12 mouse cellular contexts compared by ENCODE assay signal in the genomic region with DNA sequence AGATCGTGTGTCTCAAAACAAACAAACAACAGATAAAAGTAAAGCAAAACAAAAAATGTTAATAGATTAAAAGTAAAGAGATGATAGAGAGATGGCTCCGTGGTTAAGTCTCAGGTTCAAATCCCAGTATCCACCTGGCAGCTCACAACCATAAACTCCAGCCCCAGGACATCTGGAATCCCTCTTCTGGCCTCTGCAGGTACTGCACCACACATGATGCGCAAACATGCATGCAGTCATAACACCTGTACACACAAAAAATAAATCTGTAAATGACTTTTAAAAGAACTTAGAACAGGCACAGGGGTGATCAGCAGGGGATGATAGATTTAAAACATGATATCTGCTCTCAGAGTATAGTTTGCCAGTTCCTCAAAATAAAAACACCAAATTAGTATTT.
DNase-seq lines count a peak whose midpoint lies in the region; ATAC-seq and TF ChIP-seq lines count a peak whose summit lies in the region.
"Had no signal": no experiment of that assay in that cellular context is flagged by ENCODE, and none has a peak within 500 bp of the region (broad histone marks: within the 10 kb centered on the region; RNA-seq: fewer than 3 reads in every experiment).

No protein-coding gene starts in this region.

- no peak for ATAC-seq in forebrain, postnatal 0 days
- ATAC-seq in forebrain, embryonic 15.5 days (replicated peaks) = no peak
- ATAC-seq in erythroblast, adult 5-6 weeks (replicated peaks; ENCODE audit: low FRiP score, poor library complexity, severe bottlenecking) = no peak
- ATAC-seq in frontal cortex, adult (ENCODE audit: low TSS enrichment) = no peak

- DNase-seq in forebrain, postnatal 0 days = no peak
- no peak for DNase-seq in lung, adult 2 months
- DNase-seq in lung, postnatal 36 days = no peak
- DNase-seq in MEL (ENCODE audit: low read depth, low spot score) = no peak
- peak; percentile 3 to 18 for DNase-seq in natural killer cell, adult 2 months (ENCODE audit: low spot score in 2 of 2)
- DNase-seq: gastrocnemius, postnatal 10 days had no signal

- no peaks in the 10 kb centered on the region for H3K9me3 ChIP-seq in forebrain, postnatal 0 days (ENCODE audit: low read length)
- no peaks in the 10 kb centered on the region for H3K9me3 ChIP-seq in forebrain, embryonic 15.5 days
- H3K9me3 ChIP-seq in MEL (replicated peaks; ENCODE audit: insufficient read depth, low read length) = no peaks in the 10 kb centered on the region
- H3K9me3 ChIP-seq: limb, embryonic 13.5 days; megakaryocyte, embryonic 14.5 days; neural tube, embryonic 12.5 days had no signal

- peak; percentile 9 for TF ChIP-seq RAD21 in MEL (IDR thresholded peaks at IDR 0.05; ENCODE audit: low read depth, low read length)

- peak; percentile 16; the same call in 1 of the 2 replicates for TF ChIP-seq CTCF in forebrain, postnatal 0 days (IDR thresholded peaks at IDR 0.05; ENCODE audit: low read depth)
- peak; percentile 30 for TF ChIP-seq CTCF in lung, adult 2 months (IDR thresholded peaks at IDR 0.05; ENCODE audit: insufficient read depth, low read length)
- peak; percentile 35 to 48 (median 35) for TF ChIP-seq CTCF in MEL (IDR thresholded peaks at IDR 0.05 in 2 of 3, conservative IDR thresholded peaks at IDR 0.05 in 1 of 3; ENCODE audit: control insufficient read depth in 1 of 3, insufficient read depth in 1 of 3, low read depth in 2 of 3, low read length in 3 of 3, poor library complexity in 1 of 3, severe bottlenecking in 1 of 3)

- H3K27ac ChIP-seq in forebrain, postnatal 0 days (ENCODE audit: low read depth, low read length) = no peak overlapping the region
- no peak overlapping the region for H3K27ac ChIP-seq in forebrain, embryonic 15.5 days (replicated peaks)
- H3K27ac ChIP-seq in MEL (ENCODE audit: control insufficient read depth, low read depth, low read length) = no peak overlapping the region
- H3K27ac ChIP-seq: limb, embryonic 13.5 days; neural tube, embryonic 12.5 days had no signal

- no peak for TF ChIP-seq POLR2A in lung, adult 2 months (IDR thresholded peaks at IDR 0.05; ENCODE audit: borderline replicate concordance, extremely low read depth, low read depth, low read length)
- no peak for TF ChIP-seq POLR2A in MEL (IDR thresholded peaks at IDR 0.05; ENCODE audit: control insufficient read depth in 1 of 2, insufficient read depth in 1 of 2, low read depth in 1 of 2, low read length in 2 of 2, poor library complexity in 1 of 2)

- H3K27me3 ChIP-seq in forebrain, postnatal 0 days (ENCODE audit: insufficient read depth, low read length) = no peaks in the 10 kb centered on the region
- no peaks in the 10 kb centered on the region for H3K27me3 ChIP-seq in forebrain, embryonic 15.5 days
- H3K27me3 ChIP-seq in MEL (ENCODE audit: control insufficient read depth in 1 of 2, insufficient read depth in 2 of 2, low read length in 2 of 2) = no peaks in the 10 kb centered on the region; a peak in 1 of 4 replicates
- H3K27me3 ChIP-seq: limb, embryonic 13.5 days; neural tube, embryonic 12.5 days had no signal

- no peak overlapping the region for H3K4me2 ChIP-seq in forebrain, postnatal 0 days (ENCODE audit: low read depth)
- no peak overlapping the region for H3K4me2 ChIP-seq in forebrain, embryonic 15.5 days (replicated peaks)
- H3K4me2 ChIP-seq: limb, embryonic 13.5 days; neural tube, embryonic 12.5 days had no signal

- no peaks in the 10 kb centered on the region for H3K36me3 ChIP-seq in forebrain, postnatal 0 days (ENCODE audit: insufficient read depth)
- H3K36me3 ChIP-seq in forebrain, embryonic 15.5 days = no peaks in the 10 kb centered on the region
- peaks cover 0 to 5% of the 10 kb centered on the region in 2 experiments; a peak in 2 of 4 replicates for H3K36me3 ChIP-seq in MEL (ENCODE audit: control insufficient read depth in 1 of 2, insufficient read depth in 2 of 2, low read length in 2 of 2)
- H3K36me3 ChIP-seq: limb, embryonic 13.5 days; neural tube, embryonic 12.5 days had no signal

- H3K4me3 ChIP-seq in forebrain, postnatal 0 days (ENCODE audit: low read depth, low read length) = no peak overlapping the region
- no peak overlapping the region for H3K4me3 ChIP-seq in forebrain, embryonic 15.5 days
- no peak overlapping the region for H3K4me3 ChIP-seq in lung, adult 2 months (replicated peaks; ENCODE audit: extremely low read depth, low read depth, low read length)
- H3K4me3 ChIP-seq in MEL (ENCODE audit: control insufficient read depth in 1 of 2, insufficient read depth in 1 of 2, low read depth in 2 of 2, low read length in 2 of 2) = no peak overlapping the region
- H3K4me3 ChIP-seq: limb, embryonic 13.5 days; megakaryocyte, embryonic 14.5 days; neural tube, embryonic 12.5 days had no signal

- 88% methylated on average over 3 of the region's 3 CpGs for WGBS in forebrain, postnatal 0 days
- WGBS in forebrain, embryonic 15.5 days = 86% methylated on average over 3 of the region's 3 CpGs
- WGBS in lung, adult 2 months = 79% methylated on average over 3 of the region's 3 CpGs

- H3K79me2 ChIP-seq in MEL (ENCODE audit: control insufficient read depth, insufficient read depth, low read length, poor library complexity) = no peaks in the 10 kb centered on the region

- H3K9ac ChIP-seq in forebrain, postnatal 0 days = no peak overlapping the region
- no peak overlapping the region for H3K9ac ChIP-seq in forebrain, embryonic 15.5 days (replicated peaks)
- H3K9ac ChIP-seq in MEL (ENCODE audit: control insufficient read depth, low read depth, low read length, poor library complexity, severe bottlenecking) = no peak overlapping the region
- H3K9ac ChIP-seq: limb, embryonic 13.5 days; neural tube, embryonic 12.5 days had no signal

- TF ChIP-seq EP300 in MEL (IDR thresholded peaks at IDR 0.05; ENCODE audit: low read depth in 1 of 2, low read length in 2 of 2) = no peak

- H3K4me1 ChIP-seq in forebrain, postnatal 0 days (ENCODE audit: insufficient read depth) = no peaks in the 10 kb centered on the region
- no peaks in the 10 kb centered on the region for H3K4me1 ChIP-seq in forebrain, embryonic 15.5 days
- peaks cover 2% of the 10 kb centered on the region; the same call in 1 of the 2 replicates for H3K4me1 ChIP-seq in lung, adult 2 months (ENCODE audit: control insufficient read depth, insufficient read depth, low read length)
- peaks cover 3 to 14% of the 10 kb centered on the region in 2 experiments; a peak in 3 of 4 replicates for H3K4me1 ChIP-seq in MEL (ENCODE audit: control insufficient read depth in 1 of 2, insufficient read depth in 2 of 2, low read length in 2 of 2)
- H3K4me1 ChIP-seq: neural tube, embryonic 12.5 days had no signal

TF ChIP-seq in MEL, 35 proteins besides CTCF, POLR2A, EP300 and RAD21:
- TF ChIP-seq SMC3 (IDR thresholded peaks at IDR 0.05; ENCODE audit: low read depth, low read length) = peak; percentile 35
- no peak for TF ChIP-seq BHLHE40 (IDR thresholded peaks at IDR 0.05; ENCODE audit: borderline replicate concordance, low read depth, low read length)
TF ChIP-seq in MEL: peak in this region for 1.

Comparison
In these comparisons a context has a peak if more than half of its experiments do, and no peak if none do; other contexts are left out.
1. DNase-seq: peak in natural killer cell, adult 2 months (2 of 2); none in forebrain, postnatal 0 days (single experiment), lung, adult 2 months (single experiment), lung, postnatal 36 days (single experiment) and MEL (single experiment).
2. Peak in every context shown above with its lines, with median percentiles within 50 percentile points of each other: CTCF ChIP-seq.